Mouse (Mus musculus) adrenal gland (tissue): ENCODE measurements around the gene Sbf1.

ENCODE experiments used
- intact Hi-C: fragments of 180-260 bp; cut with DNase I; formaldehyde crosslinking; loops from one replicate; pipeline ENCODE4 v1.15.1; 2025

The Sbf1 gene

GRCm38 (mm10) chr15:89321264-89321663, 6.2 kb upstream of the Sbf1 start:
- intact Hi-C loops: no loop called here

DNA sequence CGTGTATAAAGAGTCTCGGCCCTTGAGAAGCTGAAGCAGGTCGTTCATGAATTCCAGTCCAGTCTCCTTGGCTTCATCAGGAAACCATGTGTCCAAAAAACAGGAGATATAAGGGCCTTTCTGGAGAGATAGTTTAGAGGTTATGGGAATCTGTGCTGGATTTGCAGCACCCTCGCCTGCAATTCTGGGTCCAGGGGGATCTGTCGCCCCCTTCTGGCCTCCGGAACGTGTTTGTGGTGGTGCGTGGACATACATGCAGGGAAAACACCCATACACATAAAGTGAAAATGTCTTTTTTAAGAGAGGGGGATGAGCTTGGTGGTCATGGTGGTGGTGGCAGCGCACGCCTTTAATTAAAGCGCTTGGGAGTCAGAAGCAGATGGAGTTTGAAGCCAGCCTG, 1.0 kb upstream of the Sbf1 start:
- intact Hi-C loops: no loop called here

- intact Hi-C loops: no loop called here
Observed at GRCm38 (mm10) chr15:89314511-89315189, 461 bp downstream of the Sbf1 start.

GRCm38 (mm10) chr15:89314107-89314506, 1.0 kb downstream of the Sbf1 start:
- intact Hi-C loops: no loop called here

- intact Hi-C loops: no loop called here
Observed at GRCm38 (mm10) chr15:89313359-89313758, 1.8 kb downstream of the Sbf1 start.

DNA sequence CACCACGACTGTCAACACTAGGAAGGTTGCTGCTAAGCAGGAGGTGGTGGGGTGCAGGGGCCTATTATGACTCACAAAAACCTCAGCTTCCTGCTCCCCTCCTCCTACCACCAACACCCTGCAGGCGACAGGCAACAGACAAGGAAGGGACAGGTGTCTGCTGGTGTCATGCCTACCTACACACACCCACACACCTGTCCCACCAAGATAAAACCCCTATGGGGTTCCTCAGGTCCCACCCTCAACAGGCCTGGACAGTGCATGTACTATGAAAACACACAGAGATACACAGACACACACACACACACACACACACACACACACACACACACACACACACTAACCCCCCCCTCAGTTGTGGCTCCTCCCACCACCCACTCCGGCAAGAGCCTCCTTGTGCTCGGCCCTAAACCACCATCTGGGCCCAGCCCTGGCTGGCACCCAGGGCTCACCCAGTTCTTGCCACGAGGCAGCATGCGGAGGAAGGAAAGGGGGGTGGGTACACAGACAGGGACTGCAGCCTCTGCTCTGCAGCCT, 5.1 kb downstream of the Sbf1 start:
- intact Hi-C loops: no loop called here

- intact Hi-C loops: no loop called here
Observed at GRCm38 (mm10) chr15:89308406-89309139, 6.5 kb downstream of the Sbf1 start.

DNA sequence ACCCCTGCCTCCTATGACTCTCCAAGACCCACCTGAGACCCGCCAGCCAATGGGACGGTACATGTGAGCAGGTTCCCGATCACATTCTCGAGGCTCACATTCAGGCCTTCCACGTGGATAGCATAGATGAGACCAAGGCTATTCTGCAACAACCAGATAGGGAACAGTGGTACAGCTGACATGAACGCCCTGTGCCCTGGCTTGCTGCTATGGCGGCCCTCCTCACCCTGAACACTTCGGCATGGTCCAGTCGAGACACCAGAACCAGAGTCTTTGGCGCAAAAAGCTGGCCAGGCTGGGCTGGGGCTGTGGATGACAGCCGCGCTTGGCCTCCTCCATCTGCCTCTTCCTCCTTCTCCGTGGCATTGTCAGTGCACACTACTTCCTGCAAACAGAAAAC, 7.7 kb downstream of the Sbf1 start:
- intact Hi-C loops: no loop called here

- intact Hi-C loops: no loop called here
Observed at GRCm38 (mm10) chr15:89305966-89306365, 9.1 kb downstream of the Sbf1 start.

GRCm38 (mm10) chr15:89300600-89300999, 14.5 kb downstream of the Sbf1 start:
- intact Hi-C loops: no loop called here

DNA sequence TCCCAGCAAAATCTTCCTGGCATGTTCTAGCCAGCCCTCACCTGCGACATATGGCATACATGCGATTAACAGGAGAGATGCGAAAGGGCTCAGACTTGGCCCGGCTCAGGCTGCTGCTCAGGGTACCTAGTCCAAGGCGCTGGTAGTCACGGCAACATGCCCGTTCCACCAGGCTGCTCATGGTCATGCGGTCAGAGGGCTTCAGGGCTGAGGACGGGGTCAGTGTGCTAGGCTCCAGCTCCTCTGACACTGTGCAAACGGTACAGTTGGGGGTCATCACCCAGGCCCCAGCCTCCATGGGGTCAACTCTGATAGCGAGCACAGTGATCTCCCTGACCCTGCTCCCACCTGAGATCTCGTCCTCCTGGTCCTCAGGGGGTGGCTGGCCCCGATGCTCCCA, 14.9 kb downstream of the Sbf1 start:
- intact Hi-C loops: no loop called here

- intact Hi-C loops: no loop called here
Observed at GRCm38 (mm10) chr15:89297695-89298094, 17.4 kb downstream of the Sbf1 start.

- intact Hi-C loops: no loop called here
Observed at GRCm38 (mm10) chr15:89296465-89296864, 18.6 kb downstream of the Sbf1 start.

GRCm38 (mm10) chr15:89295580-89296165, 19.4 kb downstream of the Sbf1 start:
- intact Hi-C loops: no loop called here

DNA sequence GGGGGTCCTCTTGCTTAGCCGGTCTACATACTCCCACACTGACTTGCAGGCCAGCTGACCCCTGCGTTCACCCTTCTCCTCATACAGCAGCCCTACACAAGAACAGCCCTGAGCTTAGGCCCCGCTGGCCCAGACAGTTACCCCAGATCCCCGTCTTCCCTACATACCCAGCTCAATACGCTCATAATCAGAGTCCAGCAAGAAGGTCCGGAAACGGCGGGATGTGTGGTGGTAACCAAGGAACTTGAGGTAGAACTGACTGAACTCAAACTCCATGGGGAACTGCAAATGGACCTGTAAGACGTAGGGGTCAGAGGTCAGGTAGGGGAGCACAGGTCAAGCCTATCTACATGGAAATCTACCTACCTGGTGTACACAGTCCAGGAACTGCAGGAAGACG, 21.3 kb downstream of the Sbf1 start:
- intact Hi-C loops: no loop called here

DNA sequence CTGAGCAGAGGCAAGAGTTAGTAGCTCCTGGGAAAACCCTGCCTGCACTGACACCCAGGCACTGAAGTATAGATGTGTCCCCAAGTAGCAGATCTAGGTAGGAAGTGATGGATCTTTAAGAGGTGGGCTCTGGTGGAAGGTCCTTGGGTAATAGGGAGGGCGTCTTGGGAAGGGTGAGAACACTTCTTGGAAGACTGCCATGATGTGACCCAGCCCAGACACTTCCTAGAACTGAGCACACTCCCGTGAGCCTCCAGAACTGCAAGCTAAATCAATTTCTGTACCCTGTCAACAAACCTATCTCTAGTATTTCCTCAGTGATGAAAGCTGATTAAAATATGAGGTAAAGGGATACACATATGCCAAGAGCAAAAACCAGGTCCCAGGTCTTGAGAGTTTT, 22.3 kb downstream of the Sbf1 start:
- intact Hi-C loops: no loop called here

GRCm38 (mm10) chr15:89291521-89291920, 23.6 kb downstream of the Sbf1 start:
- intact Hi-C loops: no loop called here

- intact Hi-C loops: no loop called here
Observed at GRCm38 (mm10) chr15:89289455-89289854, 25.7 kb downstream of the Sbf1 start.

GRCm38 (mm10) chr15:89288227-89288767, 26.8 kb downstream of the Sbf1 start:
- intact Hi-C loops: no loop called here

GRCm38 (mm10) chr15:89286582-89286981, 28.5 kb downstream of the Sbf1 start:
- intact Hi-C loops: no loop called here

- intact Hi-C loops: no loop called here
Observed at GRCm38 (mm10) chr15:89286114-89286513, 29.0 kb downstream of the Sbf1 start.

DNA sequence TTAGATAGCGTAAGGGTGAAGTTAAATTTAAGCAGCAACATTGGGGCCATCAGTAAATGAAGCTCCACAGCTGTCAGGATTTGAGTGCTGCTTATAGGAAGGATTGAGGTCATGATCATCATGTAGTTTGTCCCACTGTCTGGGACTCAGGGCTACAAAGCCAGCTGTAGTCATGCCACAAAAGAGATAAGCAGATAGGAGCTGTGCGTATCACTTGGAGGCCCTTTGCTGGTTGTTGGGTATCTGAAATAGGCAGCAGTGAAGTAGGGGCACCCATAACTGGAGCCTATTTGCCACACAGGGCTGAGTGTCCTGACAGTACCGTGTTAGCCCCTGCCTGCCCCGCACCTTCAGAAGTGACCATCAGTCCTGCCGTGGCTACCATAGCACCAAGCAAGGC, 29.6 kb downstream of the Sbf1 start:
- intact Hi-C loops: no loop called here
